In the genomic region with DNA sequence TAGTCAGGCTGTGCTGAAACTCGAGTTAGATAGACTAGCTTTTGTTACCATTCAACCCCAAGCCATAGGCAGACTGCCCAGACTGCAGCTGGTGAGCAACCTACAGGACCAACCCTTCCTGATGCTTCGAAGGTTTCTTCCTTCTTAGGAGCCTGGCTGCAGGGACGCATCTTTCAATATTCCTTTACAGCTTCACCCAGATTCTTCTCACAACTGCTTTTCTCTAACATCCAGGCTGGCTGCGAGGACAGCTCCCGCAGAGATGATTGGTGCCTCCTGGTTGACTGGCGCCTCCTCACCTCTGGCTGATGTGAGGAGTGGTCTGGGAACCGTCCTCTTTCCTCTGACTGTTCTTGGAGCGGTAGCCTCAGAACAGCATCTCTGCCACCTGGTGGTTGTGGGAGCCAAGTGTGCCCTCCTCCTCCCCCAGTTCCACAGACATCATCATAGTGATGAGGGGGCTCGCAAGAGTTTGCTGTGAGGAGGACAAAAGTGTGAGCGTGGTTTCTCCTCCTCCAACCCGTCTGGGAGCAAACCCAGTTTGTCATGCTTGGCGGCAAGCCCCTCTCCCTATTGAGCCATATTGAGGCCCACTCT, we compare ENCODE assay signal across 8 mouse cellular contexts. TPM values are rescaled to one million over a fixed set of nuclear protein-coding genes. Genes with fewer than 3 reads are reported as not detected.
A peak's percentile ranks its signal among the peaks of the same experiment; 100 is the strongest.
DNase-seq lines count a peak whose midpoint lies in the region; ATAC-seq and TF ChIP-seq lines count a peak whose summit lies in the region.

No protein-coding gene starts in this region.

- TF ChIP-seq CTCF in ES-Bruce4 (IDR thresholded peaks at IDR 0.05; ENCODE audit: low read depth, low read length): peak; percentile 92

- H3K9ac ChIP-seq in ES-Bruce4 (ENCODE audit: low read depth, poor library complexity, severe bottlenecking): no peak overlapping the region
- H3K9ac ChIP-seq in forebrain, embryonic 11.5 days (ENCODE audit: low read length): no peak overlapping the region
- H3K9ac ChIP-seq in neural tube, embryonic 12.5 days: no peak overlapping the region

- no peak overlapping the region for H3K4me3 ChIP-seq in ES-Bruce4 (ENCODE audit: low read depth, low read length)
- H3K4me3 ChIP-seq in forebrain, embryonic 11.5 days (ENCODE audit: low read depth, low read length): no peak overlapping the region
- H3K4me3 ChIP-seq in neural tube, embryonic 12.5 days: no peak overlapping the region

- no peaks in the 10 kb centered on the region for H3K4me1 ChIP-seq in ES-Bruce4 (ENCODE audit: control insufficient read depth, insufficient read depth, low read length)
- H3K4me1 ChIP-seq in forebrain, embryonic 11.5 days (replicated peaks; ENCODE audit: control insufficient read depth, insufficient read depth, low read length): no peaks in the 10 kb centered on the region; the same call in 1 of the 2 replicates
- peaks cover 24% of the 10 kb centered on the region for H3K4me1 ChIP-seq in neural tube, embryonic 12.5 days

- peak overlapping the region; percentile 77 for H3K4me2 ChIP-seq in forebrain, embryonic 11.5 days (ENCODE audit: low read depth, low read length, severe bottlenecking)
- H3K4me2 ChIP-seq in neural tube, embryonic 12.5 days (replicated peaks): peak overlapping the region; percentile 73

- TF ChIP-seq EP300 in ES-Bruce4 (IDR thresholded peaks at IDR 0.05; ENCODE audit: insufficient read depth, low read depth, low read length): no peak

- no peak for TF ChIP-seq POLR2A in ES-Bruce4 (IDR thresholded peaks at IDR 0.05; ENCODE audit: insufficient read depth, low read length)

- peak; percentile 67 for DNase-seq in adrenal gland, postnatal 25 days
- DNase-seq in forebrain, embryonic 11.5 days (ENCODE audit: low spot score): peak; percentile 83
- DNase-seq in heart, postnatal 14 days: peak; percentile 67 to 76
- peak; percentile 79 to 85 for DNase-seq in kidney, postnatal 4 days
- peak; percentile 74 to 78 for DNase-seq in lung, adult 18-20 months
- DNase-seq in thymus, postnatal 4 days: peak; percentile 85

- no peak overlapping the region for H3K27ac ChIP-seq in ES-Bruce4 (ENCODE audit: insufficient read depth, low read length)
- no peak overlapping the region for H3K27ac ChIP-seq in forebrain, embryonic 11.5 days (ENCODE audit: low read depth, low read length)
- H3K27ac ChIP-seq in neural tube, embryonic 12.5 days: no peak overlapping the region

- H3K27me3 ChIP-seq in ES-Bruce4 (ENCODE audit: control insufficient read depth, insufficient read depth, low read length, poor library complexity, severe bottlenecking): no peaks in the 10 kb centered on the region
- no peaks in the 10 kb centered on the region for H3K27me3 ChIP-seq in forebrain, embryonic 11.5 days (ENCODE audit: control insufficient read depth, insufficient read depth, low read length)
- H3K27me3 ChIP-seq in neural tube, embryonic 12.5 days (replicated peaks): no peaks in the 10 kb centered on the region

- intact Hi-C loops in heart, postnatal 14 days (cut with DNase I): loop anchor here (1.0 to 10.0 kb wide), 4 partner anchors 34 to 353 kb away; partner anchors contain the start of gene Tmed10

- no peaks in the 10 kb centered on the region for H3K9me3 ChIP-seq in ES-Bruce4 (replicated peaks; ENCODE audit: control insufficient read depth, insufficient read depth, low read length, poor library complexity, severe bottlenecking)
- H3K9me3 ChIP-seq in forebrain, embryonic 11.5 days (ENCODE audit: control insufficient read depth, low read length): no peaks in the 10 kb centered on the region
- no peaks in the 10 kb centered on the region for H3K9me3 ChIP-seq in neural tube, embryonic 12.5 days

- H3K36me3 ChIP-seq in ES-Bruce4 (ENCODE audit: control insufficient read depth, insufficient read depth, low read length, poor library complexity, severe bottlenecking): no peaks in the 10 kb centered on the region
- H3K36me3 ChIP-seq in forebrain, embryonic 11.5 days (ENCODE audit: control insufficient read depth, insufficient read depth, low read length): no peaks in the 10 kb centered on the region
- no peaks in the 10 kb centered on the region for H3K36me3 ChIP-seq in neural tube, embryonic 12.5 days

- 3% methylated on average over 12 of the region's 12 CpGs for WGBS in forebrain, embryonic 11.5 days
- 2% methylated on average over 12 of the region's 12 CpGs for WGBS in neural tube, embryonic 12.5 days

- no peak for ATAC-seq in forebrain, embryonic 11.5 days (replicated peaks; ENCODE audit: low FRiP score)
- ATAC-seq in neural tube, embryonic 12.5 days (ENCODE audit: low FRiP score, low read depth): no peak

RNA-seq across cellular contexts. Expression of gene Fos, which starts 14.0 kb away (rescaled TPM):
- polyA plus RNA-seq in ES-Bruce4 (2011; ENCODE audit: insufficient read depth, insufficient read length, low read depth, missing spikeins): 4.8 and 7.3 TPM in 2 replicates
- 1.9 and 2.0 TPM in 2 replicates for total RNA-seq in adrenal gland, postnatal 25 days (2021)
- 0.57 and 1.1 TPM in 2 replicates for polyA plus RNA-seq in forebrain, embryonic 11.5 days (2014; fragmentation: Nextera tagmentation; extraction: Ambion mirVana)
- total RNA-seq in heart, postnatal 14 days (2021): 1 to 10 TPM; 4.3 to 5.0 TPM
- 1.2 and 2.2 TPM in 2 replicates for polyA plus RNA-seq in neural tube, embryonic 12.5 days (2016; fragmentation: Nextera tagmentation; extraction: Ambion mirVana)
